Mouse (Mus musculus): ENCODE results near the gene Fpr1.
A peak's percentile ranks its signal among the peaks of the same experiment; 100 is the strongest.
"Not testable (repeated sequence)": the region's sequence is repeated elsewhere in the genome, so short reads cannot be mapped to it uniquely, and the experiment has no call there.

Fpr1 gene

GRCm38 (mm10) chr17:17883840-17884239, at the start of gene Fpr1:
Gene Fpr1 (minus strand): TSS chr17:17883940.
- DNase-seq, result no peak

GRCm38 (mm10) chr17:17917782-17918181, 34.0 kb upstream of the Fpr1 start:
- DNase-seq, result no peak

DNA sequence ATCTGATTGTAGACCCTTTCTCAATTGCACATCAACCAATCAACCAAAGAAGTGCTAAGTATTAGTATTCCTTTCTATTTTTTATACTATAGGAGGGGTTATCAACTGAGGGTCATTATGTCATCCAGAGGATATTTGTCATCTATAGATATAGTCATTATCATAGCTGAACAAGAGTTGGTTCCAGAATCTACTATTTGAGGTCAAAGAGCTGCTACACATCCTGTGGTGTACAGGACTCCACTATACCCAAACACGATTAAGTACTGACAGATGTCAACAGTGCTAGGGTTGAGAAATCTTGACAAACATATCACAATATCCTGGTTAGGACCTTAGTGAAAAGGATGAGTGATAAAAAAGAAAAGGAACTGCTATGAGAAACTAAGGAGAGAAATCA, 33.6 kb upstream of the Fpr1 start:
- DNase-seq, result no peak

GRCm38 (mm10) chr17:17912618-17913017, 28.9 kb upstream of the Fpr1 start:
- DNase-seq, result not testable (repeated sequence)

DNA sequence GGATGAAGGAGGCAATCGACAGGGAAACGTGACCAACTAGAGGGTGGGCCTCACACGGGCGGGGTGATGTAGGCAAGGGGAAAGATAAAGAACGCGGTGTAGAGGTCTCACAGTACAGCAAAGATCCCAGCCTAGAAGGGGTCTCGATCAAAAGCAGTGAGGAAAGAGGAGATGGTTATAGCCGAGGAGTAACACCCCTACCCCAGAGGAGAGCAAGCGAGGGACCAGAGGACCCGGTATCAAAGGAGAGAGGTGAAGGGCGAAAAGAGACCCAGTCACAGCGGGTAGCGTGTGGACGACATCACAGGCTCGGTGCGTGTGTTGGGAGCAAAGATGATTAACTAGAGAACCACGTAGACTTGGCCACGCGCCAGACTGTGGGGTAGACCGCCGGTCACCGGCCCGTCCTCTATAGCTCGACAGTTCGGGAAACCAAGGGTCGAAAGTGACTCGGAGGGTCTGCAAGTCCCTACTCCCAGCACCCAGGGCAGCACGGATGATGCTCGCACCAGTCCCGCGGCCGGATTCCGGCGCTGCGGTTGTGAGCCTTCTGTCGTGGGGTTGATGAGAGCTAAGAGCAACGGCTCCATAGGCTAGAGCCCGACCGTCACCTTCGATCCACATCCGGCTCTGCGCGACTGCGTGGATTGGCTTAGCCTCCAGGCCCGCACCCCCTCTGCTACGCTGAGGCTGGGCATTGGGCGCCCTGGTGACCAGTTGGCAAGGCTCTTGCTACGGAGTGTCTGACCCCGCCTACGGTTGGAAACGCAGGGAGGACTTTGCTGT, 26.1 kb upstream of the Fpr1 start:
- peak; percentile 84 for DNase-seq

DNA sequence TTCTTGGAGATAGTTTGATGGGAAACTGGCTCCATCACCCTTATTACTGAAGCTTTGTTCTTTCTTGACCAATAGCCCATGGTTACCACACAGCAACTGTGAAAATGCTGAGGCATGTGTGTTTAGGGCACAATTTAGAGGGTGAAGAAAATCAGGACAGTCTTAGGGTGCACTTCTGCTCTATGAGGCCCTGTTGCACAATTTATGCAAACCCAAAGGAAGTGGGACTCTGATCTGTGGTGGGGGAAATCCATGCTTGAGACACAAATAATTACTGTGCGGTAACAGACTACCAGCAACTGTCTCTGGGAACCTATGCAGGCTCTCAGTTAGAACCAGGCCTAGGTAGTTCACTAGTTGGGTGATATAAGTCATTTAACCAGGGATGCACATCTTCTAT, 17.0 kb upstream of the Fpr1 start:
- peak; percentile 48 for DNase-seq

- DNase-seq, result no peak
These were observed 15.5 kb upstream of the Fpr1 start for GRCm38 (mm10) chr17:17899268-17899667.

DNA sequence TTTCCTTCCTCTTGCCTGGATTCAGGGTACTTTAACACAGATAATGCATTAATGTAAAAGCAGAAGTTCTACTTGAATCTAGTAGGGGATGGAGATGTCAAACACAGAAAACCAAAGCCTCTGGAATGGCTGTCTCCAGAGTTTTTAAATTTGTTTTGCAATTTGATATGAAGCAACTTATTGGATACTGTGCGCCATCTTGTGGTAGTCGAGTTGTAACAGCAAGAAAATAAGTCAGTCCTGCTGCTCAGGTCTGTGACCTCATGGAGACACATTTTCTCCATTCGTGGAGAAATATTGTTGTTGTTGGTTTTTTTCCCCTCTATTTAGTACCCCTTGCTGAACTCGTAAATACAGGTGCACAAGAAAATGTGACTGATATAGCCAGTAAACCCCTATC, 12.3 kb upstream of the Fpr1 start:
- peak; percentile 74 for DNase-seq

- DNase-seq, result no peak
These were observed 6.1 kb upstream of the Fpr1 start for GRCm38 (mm10) chr17:17889732-17890425.

GRCm38 (mm10) chr17:17887774-17888248, 4.1 kb upstream of the Fpr1 start, which contains the start of the genes Fpr2 and Fpr3:
Gene Fpr2 (plus strand): TSS chr17:17887824.
Gene Fpr3 (plus strand): TSS chr17:17887852.
- DNase-seq, result no peak

DNA sequence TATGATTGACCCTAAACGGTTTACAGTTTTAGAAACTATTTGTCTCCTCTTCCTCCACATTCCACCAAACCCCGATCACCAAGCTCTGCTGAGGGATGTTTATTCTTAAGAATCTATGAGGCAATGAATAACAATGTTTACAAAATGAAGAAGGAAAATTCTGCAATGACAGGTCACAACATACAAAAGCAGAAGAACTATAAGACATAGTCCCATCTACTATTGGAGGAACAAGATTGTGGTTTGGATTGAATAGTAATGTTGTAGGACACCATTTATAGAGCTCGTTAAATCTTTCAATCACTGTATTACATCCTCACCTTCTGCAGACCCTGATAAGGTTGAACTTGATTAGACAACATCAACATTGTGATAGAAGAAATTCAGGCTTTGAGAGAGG, 1.1 kb downstream of the Fpr1 start:
- DNase-seq, result no peak

DNA sequence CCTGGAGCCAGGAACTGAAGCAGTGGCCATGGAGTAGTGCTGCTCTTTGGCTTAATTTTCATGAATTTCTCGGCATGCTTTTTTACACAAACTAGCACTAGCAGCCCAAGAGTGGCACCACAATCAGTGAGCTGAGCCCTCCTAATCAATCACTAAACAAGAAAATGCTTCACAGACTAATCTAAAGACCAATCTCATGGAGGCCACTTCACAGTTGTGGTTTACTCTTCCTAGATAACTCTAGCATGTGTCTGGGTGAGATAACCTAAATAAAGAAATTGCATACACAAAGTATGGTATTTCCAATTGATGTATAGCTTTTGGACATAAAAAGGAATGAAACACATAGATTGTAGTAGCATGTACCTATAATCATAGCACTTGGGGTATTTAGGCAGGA, 4.4 kb downstream of the Fpr1 start:
- no peak for DNase-seq

DNA sequence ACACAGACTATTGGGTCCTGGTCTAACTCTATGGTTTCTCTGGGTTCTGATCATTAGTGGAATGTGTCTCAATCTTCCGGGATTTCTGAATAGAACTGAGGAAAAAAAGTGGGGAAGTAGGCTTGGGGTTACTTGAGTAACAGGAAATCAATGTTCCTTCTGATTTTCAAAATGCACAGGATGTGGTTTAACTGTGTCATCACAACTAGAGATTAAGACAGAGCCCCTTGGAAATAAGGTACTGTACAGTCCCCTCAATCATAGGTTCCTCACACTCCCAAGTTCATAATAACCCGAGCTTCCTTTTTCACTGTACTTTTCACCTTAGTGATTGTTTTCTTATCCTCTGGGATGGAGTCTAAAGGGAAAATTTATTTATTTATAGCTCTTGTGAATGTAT, 12.0 kb downstream of the Fpr1 start:
- peak; percentile 24 for DNase-seq

GRCm38 (mm10) chr17:17870892-17871550, 12.7 kb downstream of the Fpr1 start:
- DNase-seq, result no peak

DNA sequence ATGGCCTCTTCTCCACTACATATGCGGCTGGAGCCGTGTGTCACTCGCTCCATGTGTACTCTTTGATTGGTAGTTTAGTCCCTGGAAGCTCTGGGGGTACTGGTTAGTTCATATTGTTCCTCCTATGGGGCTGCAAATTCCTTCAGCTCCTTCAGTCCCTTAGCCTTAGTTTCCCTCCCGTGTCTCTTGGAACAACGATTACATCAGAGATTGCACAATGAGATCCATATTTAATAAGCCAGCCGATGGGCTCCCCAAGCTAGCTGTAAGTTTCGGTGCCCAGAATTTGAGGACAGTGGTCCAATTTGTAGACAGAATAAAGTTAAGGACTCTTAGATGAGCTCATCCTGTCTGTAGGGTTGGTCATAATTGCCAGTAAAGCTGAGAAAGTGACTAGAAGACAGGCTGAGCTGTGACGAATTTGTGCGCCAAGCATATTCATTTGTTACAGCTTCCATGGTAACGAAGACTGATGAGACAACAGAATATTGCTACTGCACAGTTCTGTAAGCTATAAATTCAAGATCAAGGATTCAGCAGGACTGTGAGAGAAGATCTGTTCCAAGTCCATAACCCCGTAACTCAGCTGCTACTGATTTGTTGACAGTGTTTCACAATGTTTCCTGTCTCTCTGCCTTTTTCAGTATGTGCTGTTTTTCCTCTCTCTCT, 16.8 kb downstream of the Fpr1 start:
- DNase-seq, result peak; percentile 38

DNA sequence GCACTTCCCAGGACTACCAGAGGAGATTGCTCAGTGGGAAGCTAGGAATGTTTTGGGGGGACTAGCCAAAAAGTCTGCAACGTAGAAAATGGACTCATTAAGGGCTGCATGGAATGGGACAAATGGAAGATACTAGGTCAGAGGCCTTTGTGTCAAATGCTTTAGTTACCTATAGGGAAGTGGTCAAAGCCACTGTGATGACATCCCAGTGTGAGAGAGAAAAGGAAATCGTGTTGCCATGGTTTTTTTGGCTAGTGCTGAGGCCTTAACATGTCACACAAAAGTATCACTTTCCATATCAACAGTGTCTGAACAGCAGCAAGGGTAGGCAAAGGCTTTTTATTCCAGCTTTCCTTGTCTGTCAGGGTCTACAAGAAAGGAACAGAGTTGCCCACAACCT, 18.6 kb downstream of the Fpr1 start:
- DNase-seq, result peak; percentile 63

DNA sequence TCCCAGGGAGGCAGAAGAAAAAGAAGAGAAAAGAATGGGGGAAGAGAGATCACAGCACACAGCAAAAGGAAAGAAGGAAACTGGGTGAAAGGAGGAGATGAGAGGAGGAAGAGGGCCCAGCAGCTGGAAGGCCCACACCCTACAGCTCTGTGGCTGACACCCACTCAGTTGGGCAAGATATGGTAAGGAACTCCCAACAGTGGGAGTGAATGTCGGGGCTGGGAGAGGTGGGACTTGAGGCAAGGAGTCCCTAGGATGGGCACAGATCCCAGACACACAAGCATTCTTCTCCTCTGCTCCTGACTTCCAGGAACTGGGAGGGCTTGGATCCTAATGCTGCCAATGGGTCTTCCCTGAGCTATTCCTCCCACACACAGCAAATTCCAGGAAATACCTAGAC, 21.4 kb downstream of the Fpr1 start:
- DNase-seq, result peak; percentile 52

GRCm38 (mm10) chr17:17860110-17860509, 23.6 kb downstream of the Fpr1 start:
- no peak for DNase-seq

GRCm38 (mm10) chr17:17857446-17857845, 26.3 kb downstream of the Fpr1 start:
- DNase-seq, result no peak

DNA sequence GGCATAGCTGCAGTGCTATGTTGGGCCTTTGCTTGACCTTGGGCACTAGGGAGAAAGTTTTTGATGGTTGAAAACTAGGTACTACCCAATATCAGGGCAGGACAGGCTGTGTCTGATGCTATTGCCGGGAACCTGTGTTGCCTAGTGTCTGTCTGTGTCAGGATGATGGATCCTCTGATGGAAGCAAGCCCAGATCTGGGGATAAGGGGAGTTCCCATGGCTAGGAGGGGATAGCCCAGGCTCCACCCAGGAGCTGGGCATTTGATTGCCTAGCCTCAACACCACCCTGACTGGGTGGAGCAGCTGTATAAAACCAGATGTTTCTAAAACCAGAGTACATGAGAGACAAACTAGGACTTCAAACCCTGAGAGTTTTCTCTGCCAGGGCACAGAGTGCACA, 27.1 kb downstream of the Fpr1 start:
- peak; percentile 17 for DNase-seq

DNA sequence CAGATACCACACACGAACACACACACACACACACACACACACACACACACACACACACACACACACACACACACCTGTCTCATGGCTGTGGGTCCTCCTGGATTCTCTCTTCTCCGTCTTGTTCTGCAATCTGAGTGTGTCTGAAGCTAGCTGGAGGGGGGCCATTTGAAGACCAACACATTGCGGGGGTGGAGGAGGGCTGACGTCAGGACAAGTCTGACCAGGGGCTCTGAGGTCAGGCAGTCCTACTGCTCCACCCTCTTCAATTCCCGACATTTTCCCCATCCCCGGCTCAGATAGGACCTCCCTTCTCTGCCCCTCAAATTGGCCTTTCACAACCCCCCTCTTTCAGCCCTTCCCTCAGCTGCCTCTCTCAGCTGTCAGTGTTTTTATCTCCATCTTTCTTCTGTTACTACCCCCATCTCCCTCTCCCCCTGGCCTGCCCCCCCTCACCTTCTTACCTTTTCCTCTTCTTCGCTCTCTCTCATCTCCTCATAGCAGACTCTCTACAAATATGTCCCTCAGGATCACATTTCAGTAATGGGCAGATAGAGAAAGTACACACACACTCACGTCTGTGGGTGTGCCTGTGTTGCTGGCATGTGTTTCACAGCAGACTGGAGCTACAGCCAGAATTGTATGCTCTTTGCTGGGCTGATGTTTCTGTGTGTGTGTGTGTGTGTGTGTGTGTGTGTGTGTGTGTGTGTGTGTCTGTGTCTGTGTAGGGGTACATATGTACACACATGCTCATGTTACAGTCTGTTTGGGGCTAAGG, 28.5 kb downstream of the Fpr1 start, which contains the start of gene Has1:
Gene Has1, minus strand, starts transcription at position 142 of the 775 bp plus-strand sequence.
- DNase-seq, result no peak

All from lung, postnatal 36 days (tissue).